Mouse (Mus musculus) left cerebral cortex, adult 11 months (tissue): ENCODE data around the gene Bco1.

ENCODE experiments used
- DNase-seq: peaks from one replicate; pipeline ENCODE4 v3.0.0; 2022; ENCODE audit warnings: low spot score

Bco1 gene

GRCm38 (mm10) chr8:117089802-117090201 lies 5.9 kb upstream of the Bco1 start:
- no peak for DNase-seq

GRCm38 (mm10) chr8:117094053-117094452 lies 1.6 kb upstream of the Bco1 start:
- peak; percentile 24 for DNase-seq

DNA sequence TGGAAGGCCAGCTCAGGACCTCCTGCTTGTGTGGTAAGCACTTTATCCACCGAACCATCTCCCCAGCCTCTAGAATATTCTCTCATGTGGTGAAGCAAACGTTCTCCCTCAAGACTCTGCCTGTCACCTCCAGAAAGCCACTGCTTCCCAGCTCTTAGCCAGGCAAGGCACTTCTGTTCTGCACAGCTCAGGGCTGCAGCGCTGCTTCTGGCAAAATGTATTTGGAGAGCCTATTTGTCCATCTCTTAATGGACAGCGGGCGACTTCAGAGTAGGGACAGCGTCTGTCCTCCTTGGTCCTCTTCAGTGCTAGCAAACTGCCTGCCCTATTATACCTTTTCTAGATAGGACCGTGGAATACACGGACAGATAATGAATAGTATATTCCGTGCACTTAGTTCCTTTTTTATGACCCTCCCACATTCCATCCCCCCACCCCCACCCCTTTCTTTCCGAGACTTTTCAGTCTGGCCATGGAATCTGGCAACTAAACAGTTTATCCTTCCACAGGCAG lies 1.5 kb downstream of the Bco1 start:
- DNase-seq: no peak

DNA sequence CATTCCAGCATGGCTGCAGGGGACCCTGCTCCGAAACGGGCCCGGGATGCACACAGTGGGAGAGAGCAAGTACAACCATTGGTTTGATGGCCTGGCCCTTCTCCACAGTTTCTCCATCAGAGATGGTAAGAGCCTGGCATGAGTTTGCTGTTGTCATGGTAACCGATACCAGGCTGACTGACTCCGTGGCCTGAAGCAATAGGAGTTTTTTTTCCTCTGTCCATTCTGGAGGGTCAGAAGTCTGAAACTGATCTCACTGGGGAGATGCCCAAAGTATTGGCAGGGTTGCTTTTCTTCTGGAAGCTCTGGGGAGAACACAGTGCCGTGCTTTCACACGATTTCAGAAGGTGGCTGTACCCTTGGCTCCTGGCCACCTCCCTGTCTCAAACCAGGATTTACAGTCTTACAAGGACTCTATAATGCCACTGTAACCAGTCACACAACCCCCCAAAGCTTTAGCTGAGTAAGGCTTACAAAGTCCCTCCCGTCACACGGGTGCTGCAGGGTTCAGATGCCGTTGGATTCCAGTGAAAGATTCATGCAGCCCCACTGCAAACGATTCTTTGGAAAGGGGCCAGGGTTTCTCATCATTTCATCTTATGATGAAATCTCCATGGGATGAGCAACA lies 2.0 kb downstream of the Bco1 start:
- DNase-seq: no peak

DNA sequence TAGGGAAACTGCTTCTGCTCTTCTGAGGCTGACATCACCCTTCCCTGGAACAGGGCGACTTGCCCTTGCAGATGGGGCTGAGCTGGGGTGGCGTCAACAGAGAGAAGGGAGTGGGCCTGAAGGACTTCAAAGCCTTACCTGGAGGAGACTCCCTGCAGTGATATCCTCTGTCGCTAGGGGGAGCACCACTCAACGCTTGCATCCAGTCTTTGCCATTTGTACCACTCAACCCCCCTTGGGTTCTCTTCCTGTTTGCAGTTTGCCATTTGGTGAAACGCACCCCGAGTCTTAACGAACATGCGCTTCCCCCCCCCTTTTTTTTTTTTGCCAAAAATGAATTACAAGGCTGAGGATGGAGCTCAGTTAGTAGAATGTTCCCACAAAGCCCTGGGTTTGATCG lies 11.9 kb downstream of the Bco1 start:
- DNase-seq: peak; percentile 44

- DNase-seq: no peak
These were observed 13.5 kb downstream of the Bco1 start for GRCm38 (mm10) chr8:117109018-117109711.

DNA sequence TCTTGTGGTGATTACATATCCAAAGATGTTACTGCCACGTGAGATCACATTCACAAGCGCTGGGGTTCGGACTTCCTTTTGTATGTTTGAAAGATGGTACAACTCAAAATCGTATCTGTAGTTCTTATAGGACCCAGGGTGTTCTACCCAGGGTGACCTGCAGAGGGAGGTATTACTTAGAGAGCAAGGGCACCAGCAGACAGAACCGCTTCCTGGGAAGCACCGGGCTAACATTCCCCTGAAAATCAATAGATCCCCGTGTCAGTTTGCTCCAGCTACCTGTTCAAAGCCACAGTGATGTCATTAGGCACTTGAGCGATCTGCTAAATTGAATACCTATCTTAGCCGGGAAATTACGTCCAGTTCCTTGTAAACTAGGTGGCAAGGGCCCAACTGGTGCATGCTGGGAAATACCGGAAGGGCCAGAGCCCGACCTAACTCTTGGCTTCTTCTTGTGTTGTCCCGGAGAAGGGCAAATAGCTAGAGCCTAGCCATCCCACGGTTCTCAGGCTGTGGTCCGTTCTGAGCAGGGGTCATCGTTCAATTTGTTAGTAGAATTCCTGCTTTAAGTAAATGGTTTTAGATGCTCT lies 14.2 kb downstream of the Bco1 start:
- no peak for DNase-seq

- DNase-seq: no peak
These were observed 16.0 kb downstream of the Bco1 start for GRCm38 (mm10) chr8:117111641-117112040.

- DNase-seq: no peak
These were observed 16.6 kb downstream of the Bco1 start for GRCm38 (mm10) chr8:117112261-117112660.

DNA sequence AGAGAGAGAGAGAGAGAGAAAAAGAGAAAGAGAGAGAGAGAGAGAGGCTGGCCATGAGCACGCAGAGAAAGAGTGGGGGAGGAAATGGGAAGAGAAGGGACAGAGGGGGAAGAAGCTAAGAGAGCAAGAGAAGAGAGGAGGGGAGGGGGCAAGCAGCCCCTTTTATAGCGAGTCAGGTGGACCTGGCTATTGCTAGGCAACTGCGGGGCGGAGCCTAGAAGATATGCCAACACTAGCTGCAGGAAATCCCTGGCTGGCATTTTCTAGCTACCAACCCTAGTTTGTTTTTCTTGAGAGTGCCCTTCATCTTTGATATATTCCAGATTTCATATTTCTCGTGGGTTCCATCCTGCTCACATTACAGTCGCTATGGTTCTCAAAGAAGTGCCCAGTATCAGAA lies 19.4 kb downstream of the Bco1 start:
- no peak for DNase-seq

- no peak for DNase-seq
These were observed 20.2 kb downstream of the Bco1 start for GRCm38 (mm10) chr8:117115676-117116446.

DNA sequence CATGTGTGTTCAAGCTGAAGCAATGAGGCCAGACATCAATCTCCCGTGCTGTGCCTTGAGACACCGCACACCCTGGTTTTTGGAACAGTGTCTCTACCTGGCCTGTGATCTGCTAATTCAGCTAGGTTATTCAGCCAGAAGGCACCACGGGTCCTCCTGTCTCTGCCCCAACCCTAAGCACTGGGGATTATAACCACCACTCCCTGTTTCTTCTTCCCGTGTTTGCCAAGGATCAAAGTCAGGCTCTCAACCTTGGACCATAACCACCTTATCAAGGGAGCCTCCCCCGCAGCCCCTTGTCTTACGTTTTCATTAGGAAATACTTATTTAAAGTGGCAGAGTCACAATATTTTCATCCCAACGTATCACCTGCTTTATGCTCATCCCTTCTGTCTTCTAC lies 20.9 kb downstream of the Bco1 start:
- DNase-seq: no peak

DNA sequence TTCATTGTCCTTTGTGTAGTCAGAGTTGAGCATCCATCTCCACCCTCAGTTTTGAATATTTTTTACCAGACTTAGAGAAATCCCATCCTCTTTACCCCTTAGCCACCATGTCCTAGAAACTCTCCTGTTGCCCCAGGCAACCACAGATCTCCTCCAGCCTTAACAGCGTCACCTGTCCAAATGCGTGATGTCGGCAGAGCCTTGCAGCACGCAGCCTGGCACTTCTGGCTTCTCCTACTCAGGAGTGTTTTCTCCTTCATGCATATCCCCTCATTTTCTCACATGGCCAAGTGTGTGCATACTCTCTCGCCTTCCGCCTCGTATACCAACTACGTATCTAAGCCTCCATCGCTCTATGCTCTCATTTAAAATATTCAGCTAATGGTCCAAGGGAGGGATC lies 22.8 kb downstream of the Bco1 start:
- DNase-seq: no peak

GRCm38 (mm10) chr8:117121277-117121676 lies 25.6 kb downstream of the Bco1 start:
- DNase-seq: no peak

- no peak for DNase-seq
These were observed 28.4 kb downstream of the Bco1 start for GRCm38 (mm10) chr8:117123850-117124633.

DNA sequence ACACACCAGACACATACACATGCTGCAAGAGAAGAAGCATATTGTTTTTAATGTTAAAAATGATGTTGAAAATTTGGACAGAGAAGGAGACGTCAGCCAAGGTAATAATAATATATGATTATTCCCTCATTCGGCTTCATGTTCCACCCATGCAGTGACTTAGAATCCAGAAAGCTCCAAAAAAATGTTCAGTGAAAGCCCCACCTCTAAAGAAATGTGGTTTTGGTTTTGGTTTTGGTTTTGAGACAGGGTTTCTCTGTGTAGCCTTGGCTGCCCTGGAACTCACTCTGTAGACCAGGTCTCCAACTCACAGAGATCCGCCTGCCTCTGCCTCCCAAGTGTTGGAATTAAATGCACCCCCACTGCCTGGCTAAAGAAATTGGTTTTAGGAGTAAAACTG lies 30.2 kb downstream of the Bco1 start:
- no peak for DNase-seq

- DNase-seq: no peak
These were observed 30.8 kb downstream of the Bco1 start for GRCm38 (mm10) chr8:117126411-117126810.

DNA sequence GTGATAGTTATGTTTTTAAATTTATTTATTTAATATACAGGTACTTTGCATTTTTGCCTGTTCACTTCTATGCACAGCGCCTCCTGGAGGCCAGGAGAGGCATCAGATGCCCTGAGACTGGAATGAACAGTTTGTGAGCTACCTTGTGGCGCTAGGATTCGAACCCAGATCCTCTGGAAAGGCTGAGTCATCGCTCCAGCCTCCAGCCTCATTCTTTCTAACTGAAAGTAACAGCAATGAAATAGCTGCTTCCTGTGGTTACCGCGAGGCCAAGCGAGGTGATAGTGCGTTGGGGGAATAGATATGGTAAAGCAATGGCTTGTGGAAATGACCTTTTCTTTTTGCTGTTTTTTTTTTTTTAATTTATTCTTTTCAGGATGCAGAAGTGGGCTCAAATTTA lies 31.4 kb downstream of the Bco1 start:
- no peak for DNase-seq

DNA sequence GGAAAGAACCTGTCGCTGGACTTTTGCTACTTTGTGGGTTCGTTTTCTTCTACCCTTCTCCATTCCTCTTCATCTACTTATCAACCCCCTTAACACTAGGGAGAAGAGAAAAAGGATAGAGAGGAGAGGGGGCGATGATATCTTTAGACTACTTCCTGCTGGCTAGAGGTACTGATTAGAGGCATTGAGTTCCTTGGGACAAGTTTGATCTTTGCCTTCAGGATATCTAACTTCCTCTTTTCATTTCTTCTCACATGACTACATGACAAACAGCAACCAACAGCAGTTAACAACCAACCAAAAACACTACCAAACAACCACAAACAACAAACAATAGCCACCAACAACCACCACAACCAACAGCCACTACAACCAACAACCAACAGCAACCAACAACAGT lies 38.0 kb downstream of the Bco1 start:
- no peak for DNase-seq

DNA sequence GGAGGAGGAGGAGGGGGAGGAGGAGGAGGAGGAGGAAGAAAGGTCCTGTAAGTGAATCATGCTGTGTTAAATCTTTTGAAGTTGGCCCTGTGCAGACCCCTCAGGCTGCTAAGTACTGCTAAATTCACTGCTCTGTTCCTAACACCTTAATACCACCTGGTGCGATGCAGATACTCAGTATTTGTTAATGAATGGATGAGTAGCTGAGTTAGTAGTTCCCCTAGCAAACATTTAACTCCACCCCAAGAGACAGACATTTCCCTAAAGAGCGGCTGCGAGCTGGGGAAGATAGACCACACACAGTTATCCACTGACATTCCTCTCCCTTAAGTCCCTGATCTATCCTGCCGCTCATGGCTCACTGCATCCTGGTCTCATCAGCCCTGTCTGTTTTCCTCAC lies 40.7 kb downstream of the Bco1 start:
- DNase-seq: no peak

- DNase-seq: no peak
These were observed 41.1 kb downstream of the Bco1 start for GRCm38 (mm10) chr8:117136763-117137162.

GRCm38 (mm10) chr8:117137357-117137756 lies 41.7 kb downstream of the Bco1 start:
- DNase-seq: no peak
